Mouse (Mus musculus) gastrocnemius, adult 2 months (tissue): ENCODE measurements around the gene Zfp790. TPM values are rescaled to one million over a fixed set of nuclear protein-coding genes. Genes with fewer than 3 reads are reported as not detected.
A peak's percentile ranks its signal among the peaks of the same experiment; 100 is the strongest.

ENCODE experiments used
- DNase-seq: peaks from one replicate; pipeline ENCODE4 v3.0.0; 2022
- H3K27ac ChIP-seq: fragments of 200-600 bp; 2 replicates; pipeline ENCODE4 v1.8.1; 2022; ENCODE audit warnings: mild to moderate bottlenecking
- H3K4me3 ChIP-seq: fragments of 200-600 bp; 2 replicates; pipeline ENCODE4 v1.8.1; 2022; ENCODE audit warnings: mild to moderate bottlenecking, moderate library complexity
- CTCF ChIP-seq: fragments of 200-600 bp; IDR thresholded peaks from 2 replicates; pipeline ENCODE4 v1.8.1; 2022; ENCODE audit warnings: antibody characterized with exemption, mild to moderate bottlenecking, moderate library complexity
- intact Hi-C: fragments of 180-260 bp; cut with DNase I; formaldehyde crosslinking; loops from one replicate; pipeline ENCODE4 v1.15.1; 2025
- total RNA-seq, 2 experiments: library from RNA; stranded (reverse); gene quantifications; 2 replicates each; pipeline ENCODE4 v1.2.3; 2021

Zfp790 gene
- total RNA-seq, 2 experiments from 2014 or later, result 10.0 to 10.6 TPM

DNA sequence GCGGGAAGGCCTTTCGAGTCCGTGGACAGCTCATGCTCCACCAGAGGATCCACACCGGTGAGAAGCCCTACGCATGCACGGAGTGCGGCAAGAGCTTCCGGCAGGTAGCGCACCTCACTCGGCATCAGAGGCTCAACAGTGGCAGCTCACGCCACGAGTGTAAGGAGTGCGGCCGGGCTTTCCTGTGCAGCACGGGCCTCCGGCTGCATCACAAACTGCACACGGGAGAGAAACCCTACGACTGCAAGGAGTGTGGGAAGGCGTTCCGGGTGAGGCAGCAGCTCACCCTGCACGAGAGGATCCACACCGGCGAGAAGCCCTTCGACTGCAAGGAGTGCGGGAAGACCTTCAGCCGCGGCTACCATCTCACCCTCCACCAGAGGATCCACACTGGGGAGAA lies 23.0 kb upstream of the Zfp790 start:
- Histone ChIP-seq H3K27ac (no peak overlapping the region), H3K4me3 (no peak overlapping the region)
- DNase-seq, result no peak
- TF ChIP-seq CTCF, result no peak
- intact Hi-C loops, result no loop called here

DNA sequence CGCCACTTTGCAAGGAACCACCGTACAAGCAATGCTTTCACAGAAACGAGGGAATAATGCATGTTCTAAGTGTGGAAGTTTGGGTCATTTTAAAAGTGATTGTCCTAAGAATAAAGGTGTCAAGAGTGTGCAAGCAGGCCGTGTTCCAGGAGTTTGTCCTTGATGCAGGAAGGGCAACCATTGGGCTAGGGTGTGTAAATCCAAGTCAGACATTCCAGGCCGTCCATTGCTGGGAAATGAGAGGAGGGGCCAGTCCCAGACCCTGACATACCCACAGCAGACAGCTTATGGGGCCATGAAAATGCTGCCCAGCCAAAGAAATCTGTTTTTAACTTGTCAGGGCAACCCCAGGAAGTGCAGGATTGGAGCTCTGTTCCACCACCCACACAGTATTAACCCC lies 8.9 kb upstream of the Zfp790 start:
- no peak for DNase-seq
- no peak for TF ChIP-seq CTCF
- Histone ChIP-seq H3K27ac (no peak overlapping the region), H3K4me3 (no peak overlapping the region)
- intact Hi-C loops, result no loop called here

- intact Hi-C loops, result no loop called here
- DNase-seq, result no peak
- Histone ChIP-seq H3K27ac (no peak overlapping the region), H3K4me3 (no peak overlapping the region)
- TF ChIP-seq CTCF, result no peak
These were observed 3.7 kb upstream of the Zfp790 start for GRCm38 (mm10) chr7:29812244-29812643.

GRCm38 (mm10) chr7:29814381-29814780 lies 1.5 kb upstream of the Zfp790 start:
- Histone ChIP-seq H3K4me3 (peak overlapping the region; percentile 81; the same call in 1 of the 2 replicates), H3K27ac (no peak overlapping the region)
- intact Hi-C loops, result no loop called here
- TF ChIP-seq CTCF, result no peak
- DNase-seq, result no peak

DNA sequence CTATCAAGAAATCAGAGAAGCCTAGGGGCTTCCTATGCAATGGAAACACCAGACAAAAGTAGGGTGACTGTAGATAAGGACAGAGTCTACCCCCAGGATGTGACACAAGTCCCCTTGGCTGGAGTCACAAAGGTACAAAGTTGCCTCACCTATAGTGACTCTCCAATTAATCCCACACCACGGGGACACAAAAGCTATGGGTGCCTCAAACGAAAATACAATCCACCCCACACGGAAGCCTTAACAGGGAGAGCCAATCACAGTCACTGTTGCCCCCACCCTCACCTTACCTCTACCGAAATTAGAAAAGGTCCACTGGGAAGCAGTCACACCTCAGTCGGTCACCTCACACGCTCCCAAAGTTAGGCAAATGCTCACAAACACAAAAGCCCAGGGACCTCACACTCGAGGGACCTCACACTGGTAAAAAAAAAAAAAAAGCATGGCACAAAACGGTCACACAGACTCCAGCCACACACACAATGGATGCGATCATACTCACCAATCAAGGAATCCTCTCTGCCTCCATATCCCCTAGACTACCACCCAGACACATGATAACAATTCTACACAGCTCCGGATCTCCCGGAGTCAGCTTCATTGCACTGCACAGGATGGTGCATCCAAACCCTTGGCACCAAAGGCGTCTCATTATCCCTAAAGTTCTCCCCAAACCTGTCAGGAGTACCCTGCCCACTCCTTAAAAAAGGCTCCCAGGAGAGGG lies 691 bp upstream of the Zfp790 start:
- no peak for DNase-seq
- peak overlapping the region; percentile 81 for H3K4me3 ChIP-seq
- intact Hi-C loops, result loop anchor here (5.0 kb wide), 2 partner anchors 37 to 92 kb away; partner anchors contain the start of genes Zfp27, Zfp383 and Zfp940
- TF ChIP-seq CTCF, result no peak
- H3K27ac ChIP-seq, result peak overlapping the region; percentile 94

GRCm38 (mm10) chr7:29818619-29819254 lies 2.8 kb downstream of the Zfp790 start:
- DNase-seq, result peak; percentile 64
- Histone ChIP-seq H3K4me3 (peak overlapping the region; percentile 87), H3K27ac (peak overlapping the region; percentile 81)
- TF ChIP-seq CTCF, result no peak
- intact Hi-C loops, result loop anchor here (5.0 kb wide), 2 partner anchors 34 to 89 kb away; partner anchors contain the start of genes Zfp27, Zfp383 and Zfp940

DNA sequence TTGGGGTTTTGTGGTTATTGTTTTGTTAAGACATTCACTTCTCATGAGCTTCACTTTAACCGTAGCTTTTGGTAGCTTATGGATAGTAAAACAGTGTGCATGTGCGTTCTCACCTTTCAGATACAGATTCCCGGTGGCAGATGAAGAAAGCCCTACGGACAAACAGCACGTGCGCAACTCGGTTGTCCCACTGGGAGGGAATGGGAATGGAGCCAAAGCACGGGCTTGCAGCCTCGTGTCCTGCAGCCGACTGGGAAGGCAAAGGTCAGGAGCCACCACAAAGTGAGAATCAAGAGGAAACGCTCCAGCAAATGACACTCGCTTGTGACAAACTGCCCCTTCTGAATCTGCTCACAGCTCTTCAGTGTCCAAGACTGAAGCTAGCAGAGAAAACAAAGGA lies 12.1 kb downstream of the Zfp790 start:
- intact Hi-C loops, result no loop called here
- no peak overlapping the region for H3K27ac ChIP-seq
- no peak for TF ChIP-seq CTCF
- DNase-seq, result no peak
- no peak overlapping the region for H3K4me3 ChIP-seq

DNA sequence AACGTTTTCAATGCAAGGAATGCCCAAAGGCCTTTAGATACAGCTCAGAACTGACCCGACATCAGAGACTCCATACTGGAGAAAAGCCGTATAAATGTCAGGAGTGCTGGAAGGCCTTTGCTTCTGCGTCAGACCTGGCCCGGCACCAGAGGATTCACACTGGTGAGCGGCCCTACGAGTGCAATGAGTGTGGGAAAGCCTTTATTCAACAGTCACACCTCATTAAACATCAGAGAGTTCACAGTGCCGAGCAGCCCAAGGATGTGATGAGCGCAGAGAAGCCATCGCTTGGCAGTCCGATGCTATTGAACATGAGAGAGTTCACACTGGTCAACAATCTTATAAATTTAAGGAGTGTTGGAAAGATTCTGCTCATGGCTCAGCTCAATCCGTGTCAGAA lies 13.9 kb downstream of the Zfp790 start:
- no peak for DNase-seq
- intact Hi-C loops, result no loop called here
- Histone ChIP-seq H3K27ac (no peak overlapping the region), H3K4me3 (no peak overlapping the region)
- no peak for TF ChIP-seq CTCF

GRCm38 (mm10) chr7:29836816-29837215 lies 20.9 kb downstream of the Zfp790 start:
- H3K4me3 ChIP-seq, result no peak overlapping the region
- no peak for TF ChIP-seq CTCF
- intact Hi-C loops, result no loop called here

GRCm38 (mm10) chr7:29839256-29839655 lies 23.3 kb downstream of the Zfp790 start:
- no peak overlapping the region for H3K4me3 ChIP-seq
- no peak overlapping the region for H3K27ac ChIP-seq
- no peak for TF ChIP-seq CTCF
- intact Hi-C loops, result no loop called here
- no peak for DNase-seq

More at GRCm38 (mm10) chr7:29836816-29837215, 20.9 kb downstream of the Zfp790 start:
- DNase-seq, result no peak
- no peak overlapping the region for H3K27ac ChIP-seq

GRCm38 (mm10) chr7:29842105-29842504 lies 26.2 kb downstream of the Zfp790 start:
- Histone ChIP-seq H3K4me3 (no peak overlapping the region), H3K27ac (no peak overlapping the region)
- DNase-seq, result no peak
- intact Hi-C loops, result no loop called here
- no peak for TF ChIP-seq CTCF

DNA sequence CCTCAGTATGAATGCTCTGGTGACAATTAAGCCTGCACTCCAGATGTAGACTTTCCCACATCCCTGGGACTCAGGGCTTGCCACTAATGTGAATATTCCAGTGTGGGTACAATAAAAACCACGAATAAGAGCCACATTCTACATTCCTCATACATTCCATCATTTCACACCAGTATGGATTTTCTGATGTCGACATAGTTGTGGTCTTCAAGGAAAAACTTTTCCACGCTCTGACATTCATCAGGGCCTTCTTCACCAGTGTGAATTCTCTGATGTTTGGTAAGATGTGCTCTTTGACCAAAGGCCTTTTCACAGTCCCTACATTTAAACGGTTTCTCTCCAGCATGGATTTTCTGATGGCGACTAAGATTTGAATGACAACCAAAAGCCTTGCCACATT lies 28.7 kb downstream of the Zfp790 start:
- DNase-seq, result no peak
- no peak overlapping the region for H3K27ac ChIP-seq
- TF ChIP-seq CTCF, result no peak
- no peak overlapping the region for H3K4me3 ChIP-seq
- intact Hi-C loops, result no loop called here

GRCm38 (mm10) chr7:29852831-29853218 lies 36.9 kb downstream of the Zfp790 start:
- no peak for TF ChIP-seq CTCF
- Histone ChIP-seq H3K27ac (no peak overlapping the region; the same call in 1 of the 2 replicates), H3K4me3 (peak overlapping the region; percentile 82)
- DNase-seq, result no peak
- intact Hi-C loops, result loop anchor here (2.0 to 5.0 kb wide), 2 partner anchors 36 to 56 kb away; partner anchors contain the start of genes Zfp383 and Zfp790
